Mouse (Mus musculus) hindbrain, embryonic 11.5 days (tissue): ENCODE measurements around the gene Sesn2. TPM values are rescaled to one million over a fixed set of nuclear protein-coding genes. Genes with fewer than 3 reads are reported as not detected.
"Not testable (repeated sequence)": the region's sequence is repeated elsewhere in the genome, so short reads cannot be mapped to it uniquely, and the experiment has no call there.

Experiments
- ATAC-seq: fragments of 200-750 bp; cut with Nextera tagmentation; 2 replicates; pipeline ENCODE4 v1.8.0; 2017; ENCODE audit warnings: mild to moderate bottlenecking, moderate TSS enrichment, moderate library complexity; ENCODE audit not compliant: low FRiP score
- DNase-seq: peaks from one replicate; pipeline ENCODE4 v3.0.0-alpha.2; 2015; ENCODE audit warnings: low spot score
- H3K27ac ChIP-seq: fragments of 300-500 bp; sonication (generic); 2 replicates; pipeline ENCODE4 v1.5.1; 2014; ENCODE audit warnings: mild to moderate bottlenecking, low read depth, low read length
- H3K27me3 ChIP-seq: fragments of 300-500 bp; sonication (generic); 2 replicates; pipeline ENCODE4 v1.6.1; 2014; ENCODE audit warnings: mild to moderate bottlenecking, low read length, moderate library complexity, mixed read lengths; ENCODE audit not compliant: control insufficient read depth, insufficient read depth
- H3K36me3 ChIP-seq: fragments of 300-500 bp; sonication (generic); 2 replicates; pipeline ENCODE4 v1.6.1; 2014; ENCODE audit warnings: mild to moderate bottlenecking, low read length, moderate library complexity, mixed read lengths; ENCODE audit not compliant: control insufficient read depth, insufficient read depth
- H3K4me1 ChIP-seq: fragments of 300-500 bp; sonication (generic); replicated peaks from 2 replicates; pipeline ENCODE4 v1.6.1; 2014; ENCODE audit warnings: low read length, mixed read lengths; ENCODE audit not compliant: control insufficient read depth, insufficient read depth
- H3K4me2 ChIP-seq: fragments of 300-500 bp; sonication (generic); replicated peaks from 2 replicates; pipeline ENCODE4 v1.6.1; 2014; ENCODE audit warnings: mild to moderate bottlenecking, low read depth, low read length
- H3K4me3 ChIP-seq: fragments of 300-500 bp; sonication (generic); 2 replicates; pipeline ENCODE4 v1.5.1; 2014; ENCODE audit warnings: low read depth, low read length
- H3K9ac ChIP-seq: fragments of 300-500 bp; sonication (generic); 2 replicates; pipeline ENCODE4 v1.6.1; 2014; ENCODE audit warnings: low read depth, low read length
- H3K9me3 ChIP-seq: fragments of 300-500 bp; sonication (generic); 2 replicates; pipeline ENCODE4 v1.6.1; 2016; ENCODE audit warnings: low read length; ENCODE audit not compliant: control insufficient read depth
- WGBS: fragments of 180-500 bp; shearing (Covaris S2); extraction: QIAGEN DNeasy Blood & Tissue Kit; methylation state at CpG from one replicate; pipeline ENCODE4 v1.1.7; 2014; 5-methylcytosine and 5-hydroxymethylcytosine counted together
- polyA plus RNA-seq: library from polyadenylated mRNA; unstranded; fragments of >200 nt; fragmentation: Nextera tagmentation; extraction: Ambion mirVana; gene quantifications from 2 replicates; pipeline ENCODE4 v1.2.1, GENCODE M21; 2014

Gene Sesn2
- polyA plus RNA-seq, 1 experiment from 2014 or later, result 7.4 TPM

GRCm38 (mm10) chr4:132491057-132491456 lies 19.2 kb downstream of the Sesn2 start:
- Histone ChIP-seq H3K9ac (no peak overlapping the region), H3K4me1 (no peaks in the 10 kb centered on the region), H3K4me2 (no peak overlapping the region), H3K27ac (no peak overlapping the region), H3K36me3 (no peaks in the 10 kb centered on the region), H3K4me3 (no peak overlapping the region), H3K27me3 (no peaks in the 10 kb centered on the region), H3K9me3 (no peaks in the 10 kb centered on the region)
- WGBS, result 96% methylated on average over 8 of the region's 8 CpGs
- no peak for DNase-seq
- no peak for ATAC-seq

DNA sequence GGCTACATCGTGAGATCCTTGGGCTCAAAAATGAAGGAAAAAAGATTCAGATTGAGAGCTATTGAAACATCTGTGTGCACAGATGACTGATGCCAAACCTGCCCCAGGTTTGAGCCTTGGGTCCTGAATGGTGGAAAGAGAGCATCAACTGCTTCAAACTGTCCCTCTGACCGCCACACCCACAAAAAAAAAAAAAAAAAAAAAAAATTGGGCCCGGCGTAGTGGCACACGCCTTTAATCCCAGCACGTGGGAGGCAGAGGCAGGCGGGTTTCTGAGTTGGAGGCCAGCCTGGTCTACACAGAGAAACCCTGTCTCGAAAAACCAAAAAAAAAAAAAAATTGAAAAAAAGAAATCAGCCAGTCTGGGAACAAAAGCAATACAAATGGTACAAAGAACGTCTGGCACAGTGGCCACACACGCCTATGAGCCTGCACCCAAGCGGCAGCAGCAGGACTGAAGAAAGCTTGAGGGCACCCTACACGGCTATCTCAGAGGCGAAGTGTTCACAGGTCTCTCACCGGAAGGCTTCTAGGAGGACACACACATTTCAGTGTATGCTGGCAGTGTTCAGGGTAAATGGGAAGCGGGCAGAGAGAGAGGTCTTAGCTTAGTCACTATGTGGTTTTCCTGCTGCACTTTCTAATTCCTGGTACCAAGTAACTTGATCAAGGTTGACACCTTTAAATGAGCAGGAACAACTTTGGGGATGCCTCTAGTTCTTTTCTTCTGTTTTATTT lies 19.9 kb downstream of the Sesn2 start:
- Histone ChIP-seq H3K27ac (no peak overlapping the region), H3K4me3 (no peak overlapping the region), H3K9ac (no peak overlapping the region), H3K27me3 (no peaks in the 10 kb centered on the region), H3K36me3 (no peaks in the 10 kb centered on the region), H3K4me1 (no peaks in the 10 kb centered on the region), H3K4me2 (no peak overlapping the region), H3K9me3 (no peaks in the 10 kb centered on the region)
- no peak for DNase-seq
- ATAC-seq, result no peak
- WGBS, result 92% methylated on average over 15 of the region's 15 CpGs

DNA sequence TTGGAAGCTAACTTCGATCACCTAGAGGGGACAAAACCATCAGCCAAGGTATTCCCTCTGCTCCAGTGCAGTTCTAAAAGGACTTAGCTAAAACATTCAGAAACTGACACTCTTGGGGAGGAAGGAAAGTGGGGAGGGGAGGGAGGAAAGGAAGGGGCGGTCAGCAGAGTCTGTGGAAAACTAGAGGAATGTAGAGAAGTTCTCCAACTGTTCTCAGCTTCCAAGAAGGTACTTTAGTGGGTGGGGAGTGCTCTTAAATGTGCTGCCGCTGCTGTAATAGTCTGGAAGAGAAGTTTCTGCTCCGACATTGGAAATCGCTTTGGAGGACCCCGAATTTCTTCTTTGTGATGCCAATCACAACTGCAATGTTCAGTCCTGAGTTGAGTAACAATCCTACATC lies 21.3 kb downstream of the Sesn2 start:
- Histone ChIP-seq H3K4me1 (no peaks in the 10 kb centered on the region), H3K9ac (no peak overlapping the region), H3K27me3 (no peaks in the 10 kb centered on the region), H3K27ac (no peak overlapping the region), H3K4me3 (no peak overlapping the region), H3K4me2 (no peak overlapping the region), H3K9me3 (no peaks in the 10 kb centered on the region), H3K36me3 (no peaks in the 10 kb centered on the region)
- no peak for ATAC-seq
- 85% methylated on average over 6 of the region's 6 CpGs for WGBS
- DNase-seq, result no peak

- Histone ChIP-seq H3K4me2 (no peak overlapping the region), H3K9ac (no peak overlapping the region), H3K9me3 (no peaks in the 10 kb centered on the region), H3K27ac (no peak overlapping the region), H3K36me3 (no peaks in the 10 kb centered on the region), H3K27me3 (no peaks in the 10 kb centered on the region), H3K4me3 (no peak overlapping the region), H3K4me1 (no peaks in the 10 kb centered on the region)
- 91% methylated on average over 3 of the region's 3 CpGs for WGBS
- DNase-seq (no peak), ATAC-seq (no peak)
These were observed 21.8 kb downstream of the Sesn2 start for GRCm38 (mm10) chr4:132488521-132488920.

GRCm38 (mm10) chr4:132484820-132485219 lies 25.5 kb downstream of the Sesn2 start:
- no peaks in the 10 kb centered on the region for H3K27me3 ChIP-seq
- H3K36me3 ChIP-seq, result no peaks in the 10 kb centered on the region
- H3K4me2 ChIP-seq, result no peak overlapping the region
- no peak overlapping the region for H3K27ac ChIP-seq
- ATAC-seq (no peak), DNase-seq (no peak)
- H3K9ac ChIP-seq, result no peak overlapping the region
- whole genome bisulfite sequencing, result 83% methylated on average over 5 of the region's 5 CpGs
- no peak overlapping the region for H3K4me3 ChIP-seq
- no peaks in the 10 kb centered on the region for H3K4me1 ChIP-seq
- H3K9me3 ChIP-seq, result no peaks in the 10 kb centered on the region

DNA sequence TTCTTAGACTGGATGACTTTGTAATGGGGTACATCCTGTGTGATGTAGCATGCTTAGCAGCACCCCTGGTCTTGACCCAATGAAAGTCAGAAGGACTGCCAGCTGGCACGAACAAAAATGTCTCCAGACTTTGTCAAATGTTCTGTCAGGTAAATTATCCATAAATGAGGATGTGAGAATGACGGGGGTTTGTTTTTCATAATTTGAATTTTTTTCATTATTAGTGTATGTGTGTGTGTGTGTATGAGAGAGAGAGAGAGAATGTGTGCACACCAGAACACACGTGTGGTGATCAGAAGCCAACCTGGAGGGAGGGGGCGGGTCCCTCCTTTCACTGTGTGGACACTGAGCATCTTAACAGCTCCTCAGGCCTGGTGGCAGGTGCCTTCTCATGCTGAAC lies 26.1 kb downstream of the Sesn2 start:
- 84% methylated on average over 4 of the region's 4 CpGs for WGBS
- ATAC-seq (no peak), DNase-seq (no peak)
- Histone ChIP-seq H3K9ac (no peak overlapping the region), H3K9me3 (no peaks in the 10 kb centered on the region), H3K4me1 (no peaks in the 10 kb centered on the region), H3K4me3 (no peak overlapping the region), H3K27ac (no peak overlapping the region), H3K4me2 (no peak overlapping the region), H3K27me3 (no peaks in the 10 kb centered on the region), H3K36me3 (no peaks in the 10 kb centered on the region)

DNA sequence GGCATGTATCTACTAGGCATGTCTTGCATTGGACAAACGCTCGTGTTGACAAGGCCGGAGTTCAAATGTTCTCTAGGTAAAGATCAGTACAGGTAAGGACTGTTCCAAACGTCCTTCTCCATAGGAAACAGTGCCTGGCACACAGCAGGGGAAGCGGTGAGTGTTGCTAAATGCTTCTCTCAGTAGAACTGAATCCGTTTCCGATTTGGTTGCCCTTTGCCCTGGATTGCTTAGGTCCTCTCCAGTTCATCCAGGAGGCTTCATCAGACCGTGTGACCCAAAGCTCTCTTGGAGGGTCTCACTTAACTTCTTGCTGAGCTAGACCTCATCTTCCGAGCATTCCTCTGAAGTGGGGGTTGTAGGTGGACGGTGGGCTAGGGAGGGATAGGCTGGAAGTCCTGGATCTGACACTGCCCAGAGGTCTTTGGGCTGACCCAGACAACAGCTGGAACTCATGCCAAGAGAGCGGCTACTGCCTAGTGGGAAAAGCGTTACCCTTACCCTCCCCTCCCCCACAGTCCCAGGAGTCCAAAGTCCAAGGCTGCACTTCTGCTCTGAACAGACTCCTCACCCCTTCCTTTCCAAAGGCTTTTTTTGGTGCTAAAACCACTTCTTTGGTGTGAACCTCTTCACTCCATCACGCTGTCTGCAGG lies 27.2 kb downstream of the Sesn2 start:
- DNase-seq, result no peak
- Histone ChIP-seq H3K9ac (no peak overlapping the region), H3K36me3 (no peaks in the 10 kb centered on the region), H3K4me2 (no peak overlapping the region), H3K4me1 (no peaks in the 10 kb centered on the region), H3K27me3 (no peaks in the 10 kb centered on the region), H3K27ac (no peak overlapping the region), H3K4me3 (no peak overlapping the region), H3K9me3 (no peaks in the 10 kb centered on the region)
- WGBS, result 77% methylated on average over 13 of the region's 13 CpGs
- no peak for ATAC-seq

DNA sequence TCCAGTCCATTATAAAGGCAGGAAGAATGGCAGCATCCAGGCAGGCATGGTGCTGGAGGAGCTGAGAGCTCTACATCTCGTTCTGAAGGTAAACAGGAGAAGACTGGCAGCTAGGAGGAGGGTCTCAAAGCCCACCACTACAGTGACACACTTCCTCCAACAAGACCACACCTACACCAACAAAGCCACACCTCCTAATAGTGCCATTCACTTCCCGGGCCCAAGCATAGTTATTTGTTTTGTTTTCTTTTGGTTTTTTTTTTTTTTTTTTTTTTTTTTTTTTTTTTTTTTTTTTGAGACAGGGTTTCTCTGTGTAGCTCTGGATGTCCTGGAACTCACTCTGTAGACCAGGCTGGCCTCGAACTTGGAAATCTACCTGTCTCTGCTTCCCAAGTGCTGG lies 28.2 kb downstream of the Sesn2 start:
- not testable (repeated sequence) for H3K36me3 ChIP-seq, H3K9ac ChIP-seq, H3K4me2 ChIP-seq, H3K27ac ChIP-seq, DNase-seq, ATAC-seq, H3K27me3 ChIP-seq, H3K4me3 ChIP-seq, H3K4me1 ChIP-seq, H3K9me3 ChIP-seq
- 77% methylated on average over 3 of the region's 3 CpGs for WGBS

- no peak for ATAC-seq
- H3K4me1 ChIP-seq, result no peaks in the 10 kb centered on the region
- WGBS, result 92% methylated on average over 8 of the region's 8 CpGs
- no peaks in the 10 kb centered on the region for H3K9me3 ChIP-seq
- H3K9ac ChIP-seq, result no peak overlapping the region
- no peak for DNase-seq
- H3K4me3 ChIP-seq, result no peak overlapping the region
- H3K27ac ChIP-seq, result no peak overlapping the region
- H3K27me3 ChIP-seq, result no peaks in the 10 kb centered on the region
- no peaks in the 10 kb centered on the region for H3K36me3 ChIP-seq
- H3K4me2 ChIP-seq, result no peak overlapping the region
These were observed 32.5 kb downstream of the Sesn2 start for GRCm38 (mm10) chr4:132477833-132478232.
